In the genomic region with DNA sequence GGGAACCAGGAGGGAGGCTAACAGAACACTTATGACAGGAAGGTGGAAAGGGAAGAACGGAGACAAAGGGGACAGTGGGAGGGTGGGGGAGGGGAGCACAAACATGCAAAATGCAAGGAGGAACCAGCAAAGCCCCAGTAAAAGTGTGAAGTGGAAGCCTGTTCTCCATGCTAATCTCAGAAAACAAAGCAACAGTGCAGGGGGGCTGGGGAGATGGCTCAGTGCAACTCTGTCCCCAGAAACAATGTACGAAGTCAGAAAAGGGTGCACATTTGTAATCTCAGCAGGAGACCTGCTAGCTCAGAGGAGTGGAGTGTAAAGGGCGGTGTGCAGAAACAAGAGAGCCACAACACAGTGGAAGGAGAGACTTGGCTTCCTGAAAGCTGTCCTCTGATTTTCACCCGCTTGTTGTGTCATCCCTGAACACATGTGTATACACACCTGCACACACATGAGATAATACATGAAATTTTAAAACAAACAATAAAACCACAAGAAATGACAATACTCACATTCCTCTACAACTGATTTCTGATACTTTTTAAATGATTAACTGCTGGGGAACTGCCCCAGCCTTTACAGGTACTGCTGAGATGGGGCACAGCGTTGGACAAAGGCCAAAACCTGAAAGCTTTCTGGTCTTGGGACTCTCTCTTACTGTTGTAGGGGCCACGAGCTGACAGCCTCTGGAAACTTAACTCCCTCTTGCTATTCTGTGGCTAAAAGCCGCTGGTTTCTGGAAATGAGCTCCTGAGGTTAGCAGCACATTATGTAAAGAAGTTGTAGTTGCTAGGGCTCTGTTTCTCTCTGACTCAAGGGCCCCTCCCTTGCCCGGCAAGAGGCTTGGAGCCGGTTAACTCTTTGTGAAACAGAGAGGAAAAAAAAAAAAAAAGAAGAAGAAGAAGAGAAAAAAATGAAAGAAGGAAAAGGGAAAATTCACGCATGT, we compare ENCODE assay signal across 8 mouse cellular contexts. TPM values are rescaled to one million over a fixed set of nuclear protein-coding genes. Genes with fewer than 3 reads are reported as not detected.
DNase-seq lines count a peak whose midpoint lies in the region; ATAC-seq and TF ChIP-seq lines count a peak whose summit lies in the region.

No protein-coding gene starts in this region.

- H3K4me1 ChIP-seq in lung, embryonic 16.5 days (replicated peaks; ENCODE audit: control insufficient read depth, insufficient read depth, low read length) = peaks cover 10% of the 10 kb centered on the region; the same call in 1 of the 2 replicates
- peaks cover 5% of the 10 kb centered on the region; the same call in 1 of the 2 replicates for H3K4me1 ChIP-seq in hindbrain, embryonic 11.5 days (replicated peaks; ENCODE audit: control insufficient read depth, insufficient read depth, low read length)
- peaks cover 15% of the 10 kb centered on the region for H3K4me1 ChIP-seq in limb, embryonic 14.5 days (ENCODE audit: control insufficient read depth, insufficient read depth, low read length)

- no peak for DNase-seq in lung, postnatal 4 days
- peak; percentile 53 for DNase-seq in hindbrain, embryonic 11.5 days (ENCODE audit: low spot score)
- peak; percentile 12 for DNase-seq in limb, embryonic 14.5 days (ENCODE audit: low spot score)
- peak; percentile 41 for DNase-seq in retina, embryonic 14.5 days (ENCODE audit: low spot score)
- no peak for DNase-seq in urinary bladder, adult 18-20 months (ENCODE audit: low spot score in 2 of 2)
- DNase-seq in urinary bladder, postnatal 25 days (ENCODE audit: low spot score) = no peak
- no peak for DNase-seq in urinary bladder, postnatal 10 days (ENCODE audit: low spot score)

- H3K27me3 ChIP-seq in lung, embryonic 16.5 days (ENCODE audit: control insufficient read depth, insufficient read depth, low read depth, low read length) = no peaks in the 10 kb centered on the region
- H3K27me3 ChIP-seq in hindbrain, embryonic 11.5 days (ENCODE audit: control insufficient read depth, insufficient read depth, low read length) = no peaks in the 10 kb centered on the region
- no peaks in the 10 kb centered on the region for H3K27me3 ChIP-seq in limb, embryonic 14.5 days (ENCODE audit: control insufficient read depth, insufficient read depth, low read length)

- no peak for ATAC-seq in lung, embryonic 16.5 days (ENCODE audit: low read depth)
- ATAC-seq in hindbrain, embryonic 11.5 days (ENCODE audit: low FRiP score) = peak; percentile 63
- peak; percentile 44 for ATAC-seq in limb, embryonic 14.5 days (ENCODE audit: low FRiP score, low read depth)

- H3K9ac ChIP-seq in lung, embryonic 16.5 days (ENCODE audit: low read length) = no peak overlapping the region
- 0 out of 2 replicates have a peak overlapping the region, but pooled peaks have one; percentile 27 for H3K9ac ChIP-seq in hindbrain, embryonic 11.5 days (ENCODE audit: low read depth, low read length)
- no peak overlapping the region; the same call in none of the 2 replicates for H3K9ac ChIP-seq in limb, embryonic 14.5 days (ENCODE audit: low read depth, low read length, severe bottlenecking)

- WGBS in lung, embryonic 16.5 days = 10% methylated on average over 10 of the region's 10 CpGs
- 5% methylated on average over 10 of the region's 10 CpGs for WGBS in hindbrain, embryonic 11.5 days
- 17% methylated on average over 10 of the region's 10 CpGs for WGBS in limb, embryonic 14.5 days

- no peaks in the 10 kb centered on the region for H3K36me3 ChIP-seq in lung, embryonic 16.5 days (ENCODE audit: control insufficient read depth, insufficient read depth, low read length)
- no peaks in the 10 kb centered on the region for H3K36me3 ChIP-seq in hindbrain, embryonic 11.5 days (ENCODE audit: control insufficient read depth, insufficient read depth, low read length)
- H3K36me3 ChIP-seq in limb, embryonic 14.5 days (ENCODE audit: control insufficient read depth, insufficient read depth, low read length) = no peaks in the 10 kb centered on the region

- H3K4me2 ChIP-seq in lung, embryonic 16.5 days (ENCODE audit: low read depth, low read length) = no peak overlapping the region
- H3K4me2 ChIP-seq in hindbrain, embryonic 11.5 days (replicated peaks; ENCODE audit: low read depth, low read length) = no peak overlapping the region
- H3K4me2 ChIP-seq in limb, embryonic 14.5 days (replicated peaks; ENCODE audit: low read depth, low read length, severe bottlenecking) = 0 out of 2 replicates have a peak overlapping the region, but pooled peaks have one; percentile 16

- TF ChIP-seq POLR2A in limb, embryonic 14.5 days (IDR thresholded peaks at IDR 0.05; ENCODE audit: borderline replicate concordance, extremely low read depth, insufficient read depth, insufficient read length) = no peak

- H3K9me3 ChIP-seq in lung, embryonic 16.5 days (ENCODE audit: control insufficient read depth, low read length) = no peaks in the 10 kb centered on the region
- H3K9me3 ChIP-seq in hindbrain, embryonic 11.5 days (ENCODE audit: control insufficient read depth, low read length) = no peaks in the 10 kb centered on the region
- no peaks in the 10 kb centered on the region for H3K9me3 ChIP-seq in limb, embryonic 14.5 days (ENCODE audit: control insufficient read depth, low read length)

- no peak overlapping the region for H3K4me3 ChIP-seq in lung, embryonic 16.5 days (ENCODE audit: low read length)
- H3K4me3 ChIP-seq in hindbrain, embryonic 11.5 days (ENCODE audit: low read depth, low read length) = no peak overlapping the region
- H3K4me3 ChIP-seq in limb, embryonic 14.5 days (replicated peaks; ENCODE audit: low read length) = no peak overlapping the region

- H3K27ac ChIP-seq in lung, embryonic 16.5 days (ENCODE audit: low read length) = peak overlapping the region; percentile 73
- peak overlapping the region; percentile 58; the same call in 1 of the 2 replicates for H3K27ac ChIP-seq in hindbrain, embryonic 11.5 days (ENCODE audit: low read depth, low read length)
- H3K27ac ChIP-seq in limb, embryonic 14.5 days (replicated peaks; ENCODE audit: low read depth, low read length) = 0 out of 2 replicates have a peak overlapping the region, but pooled peaks have one; percentile 33

RNA-seq across cellular contexts. Expression of a gene that starts 11.4 kb away (rescaled TPM):
- 28.2 and 29.4 TPM in 2 replicates for polyA plus RNA-seq in lung, embryonic 16.5 days (2015; fragmentation: Nextera tagmentation; extraction: Ambion mirVana)
- 46.3 and 49.2 TPM in 2 replicates for polyA plus RNA-seq in hindbrain, embryonic 11.5 days (2014; fragmentation: Nextera tagmentation; extraction: Ambion mirVana)
- 27.4 and 30.9 TPM in 2 replicates for polyA plus RNA-seq in limb, embryonic 14.5 days (2012; rRNA removed)
- polyA plus RNA-seq in limb, embryonic 14.5 days (2014; fragmentation: Nextera tagmentation; extraction: Ambion mirVana) = 30.6 and 35.7 TPM in 2 replicates

RNA-seq across cellular contexts. Expression of a gene that starts 22.9 kb away (rescaled TPM):
- 6.8 and 8.1 TPM in 2 replicates for polyA plus RNA-seq in lung, embryonic 16.5 days (2015; fragmentation: Nextera tagmentation; extraction: Ambion mirVana)
- 0.64 and 1.3 TPM in 2 replicates for polyA plus RNA-seq in hindbrain, embryonic 11.5 days (2014; fragmentation: Nextera tagmentation; extraction: Ambion mirVana)
- polyA plus RNA-seq in limb, embryonic 14.5 days (2012; rRNA removed) = 2.3 and 3.0 TPM in 2 replicates
- polyA plus RNA-seq in limb, embryonic 14.5 days (2014; fragmentation: Nextera tagmentation; extraction: Ambion mirVana) = 2.2 and 4.0 TPM in 2 replicates

RNA-seq across cellular contexts. Expression of a gene that starts 59.3 kb away (rescaled TPM):
- polyA plus RNA-seq in lung, embryonic 16.5 days (2015; fragmentation: Nextera tagmentation; extraction: Ambion mirVana) = 452 and 461 TPM in 2 replicates
- polyA plus RNA-seq in hindbrain, embryonic 11.5 days (2014; fragmentation: Nextera tagmentation; extraction: Ambion mirVana) = 721 and 746 TPM in 2 replicates
- polyA plus RNA-seq in limb, embryonic 14.5 days (2012; rRNA removed) = 254 and 328 TPM in 2 replicates
- polyA plus RNA-seq in limb, embryonic 14.5 days (2014; fragmentation: Nextera tagmentation; extraction: Ambion mirVana) = 505 and 509 TPM in 2 replicates

RNA-seq across cellular contexts. Expression of a gene that starts 59.4 kb away (rescaled TPM):
- 14.1 TPM in 2 replicates for polyA plus RNA-seq in lung, embryonic 16.5 days (2015; fragmentation: Nextera tagmentation; extraction: Ambion mirVana)
- polyA plus RNA-seq in hindbrain, embryonic 11.5 days (2014; fragmentation: Nextera tagmentation; extraction: Ambion mirVana) = 14.7 and 15.6 TPM in 2 replicates
- polyA plus RNA-seq in limb, embryonic 14.5 days (2012; rRNA removed) = 13.0 and 13.5 TPM in 2 replicates
- 11.7 and 12.8 TPM in 2 replicates for polyA plus RNA-seq in limb, embryonic 14.5 days (2014; fragmentation: Nextera tagmentation; extraction: Ambion mirVana)

Comparison
In these comparisons a context has a peak if more than half of its experiments do, and no peak if none do; other contexts are left out.
1. DNase-seq: peak in hindbrain, embryonic 11.5 days (single experiment), limb, embryonic 14.5 days (single experiment) and retina, embryonic 14.5 days (single experiment); none in lung, postnatal 4 days (0 of 2), urinary bladder, adult 18-20 months (0 of 2), urinary bladder, postnatal 25 days (single experiment) and urinary bladder, postnatal 10 days (single experiment).
2. Peak in every context shown above with its lines, with median percentiles within 50 percentile points of each other: H3K27ac ChIP-seq.